Mouse (Mus musculus) lung, adult 2 months (tissue): ENCODE measurements around the gene 4921536K21Rik.

Source experiments
- CTCF ChIP-seq: fragments of 200-500 bp; IDR thresholded peaks from 2 replicates; pipeline ENCODE4 v1.5.1; 2011; ENCODE audit warnings: mild to moderate bottlenecking, low read length, control low read depth; ENCODE audit not compliant: insufficient read depth
- POLR2A ChIP-seq: fragments of 200-500 bp; IDR thresholded peaks from 2 replicates; pipeline ENCODE4 v1.6.1; 2011; ENCODE audit warnings: low read depth, mild to moderate bottlenecking, control low read depth, low read length, borderline replicate concordance; ENCODE audit errors: extremely low read depth

DNA sequence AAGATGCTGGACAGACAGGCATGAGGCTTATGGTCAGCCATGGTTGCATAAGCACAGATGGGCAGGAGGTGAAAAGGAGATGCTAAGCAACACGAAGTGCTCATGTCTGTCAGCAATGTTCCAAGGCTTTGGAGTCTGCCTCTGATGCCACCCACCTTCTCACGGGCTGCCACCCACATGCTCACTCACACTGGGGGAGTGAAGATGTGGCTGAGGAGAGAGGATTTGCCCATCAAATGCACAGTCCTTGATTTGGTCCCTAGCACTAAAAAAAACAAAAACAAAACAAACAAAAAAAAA lies 44.6 kb downstream of the 4921536K21Rik start:
- TF ChIP-seq POLR2A = no peak
- no peak for TF ChIP-seq CTCF
